Comparison of ENCODE assay signal across 19 mouse cellular contexts in the genomic region with DNA sequence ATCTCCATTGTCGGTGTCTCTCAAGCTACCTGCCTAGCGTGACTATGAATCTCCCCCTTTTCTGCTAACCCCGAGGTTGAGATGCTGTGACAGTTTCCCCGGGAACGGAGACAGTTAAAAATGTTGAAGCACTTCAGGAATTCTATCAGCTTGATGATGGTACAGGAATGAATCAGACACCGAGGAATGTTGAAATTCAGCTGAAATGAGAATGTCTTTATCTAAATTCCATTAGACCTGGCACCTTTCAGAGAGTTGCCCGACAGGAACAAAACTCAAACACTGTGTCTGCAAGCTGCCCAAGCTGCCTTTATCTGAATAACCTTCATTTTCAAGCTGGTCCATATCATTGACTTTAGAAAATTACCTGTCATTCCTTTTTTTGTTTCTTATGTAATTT.
A peak's percentile ranks its signal among the peaks of the same experiment; 100 is the strongest.
DNase-seq lines count a peak whose midpoint lies in the region; ATAC-seq and TF ChIP-seq lines count a peak whose summit lies in the region.
"Had no signal": no experiment of that assay in that cellular context is flagged by ENCODE, and none has a peak within 500 bp of the region (broad histone marks: within the 10 kb centered on the region; RNA-seq: fewer than 3 reads in every experiment).

No protein-coding gene starts in this region.

- H3K9ac ChIP-seq in liver, adult 2 months (ENCODE audit: low read depth, low read length), result peak overlapping the region; percentile 29; the same call in 1 of the 2 replicates
- no peak overlapping the region for H3K9ac ChIP-seq in midbrain, embryonic 14.5 days (replicated peaks; ENCODE audit: low read length)
- no peak overlapping the region for H3K9ac ChIP-seq in liver, postnatal 0 days (replicated peaks)
- H3K9ac ChIP-seq: heart, embryonic 15.5 days; hindbrain, embryonic 13.5 days had no signal

- in situ Hi-C loops in Patski (cut with MboI; ENCODE audit: low pct_unique_long_range_greater_than_20kb), result no loop called here

- peaks cover 5% of the 10 kb centered on the region; the same call in 1 of the 2 replicates for H3K4me1 ChIP-seq in liver, adult 2 months (ENCODE audit: control insufficient read depth, insufficient read depth, low read length)
- H3K4me1 ChIP-seq in midbrain, embryonic 14.5 days (ENCODE audit: control insufficient read depth, insufficient read depth, low read length), result no peaks in the 10 kb centered on the region
- H3K4me1 ChIP-seq in midbrain, embryonic 10.5 days, result no peaks in the 10 kb centered on the region
- no peaks in the 10 kb centered on the region for H3K4me1 ChIP-seq in liver, postnatal 0 days (ENCODE audit: insufficient read depth)
- H3K4me1 ChIP-seq: embryonic facial prominence, embryonic 10.5 days; heart, embryonic 15.5 days had no signal

- no peak for TF ChIP-seq POLR2A in liver, adult 2 months (IDR thresholded peaks at IDR 0.05; ENCODE audit: extremely low read depth, insufficient read depth, low read length)

- TF ChIP-seq EP300 in liver, postnatal 0 days (IDR thresholded peaks at IDR 0.05; ENCODE audit: low read depth), result no peak

- POLR2A ChIA-PET in Patski (lab: Charles Lee), result interaction anchor here (0.6 kb wide), 1 partner anchor 84 kb away, joined by 3 read pairs; no protein-coding TSS in a partner anchor

- no peaks in the 10 kb centered on the region for H3K9me3 ChIP-seq in midbrain, embryonic 14.5 days (ENCODE audit: control insufficient read depth, low read length)
- no peaks in the 10 kb centered on the region for H3K9me3 ChIP-seq in midbrain, embryonic 10.5 days (replicated peaks)
- H3K9me3 ChIP-seq in liver, postnatal 0 days (ENCODE audit: low read length), result no peaks in the 10 kb centered on the region
- H3K9me3 ChIP-seq: embryonic facial prominence, embryonic 10.5 days; heart, embryonic 15.5 days; hindbrain, embryonic 13.5 days had no signal

- TF ChIP-seq CTCF in liver, adult 2 months (IDR thresholded peaks at IDR 0.05; ENCODE audit: low read depth, low read length), result no peak
- TF ChIP-seq CTCF in Patski (IDR thresholded peaks at IDR 0.05), result no peak
- TF ChIP-seq CTCF in liver, postnatal 0 days (IDR thresholded peaks at IDR 0.05; ENCODE audit: low read depth), result no peak

- DNase-seq in liver, adult 2 months (ENCODE audit: extremely low read depth, low read depth, low spot score), result peak; percentile 66
- DNase-seq in liver (no peak), Patski (ENCODE audit: low read depth, low spot score) (no peak)
- DNase-seq in midbrain, embryonic 14.5 days, result peak; percentile 13
- DNase-seq in midbrain, embryonic 10.5 days (ENCODE audit: low spot score), result no peak
- no peak for DNase-seq in liver, postnatal 0 days
- no peak for DNase-seq in urinary bladder, postnatal 10 days (ENCODE audit: low spot score)
- DNase-seq: adrenal gland, postnatal 10 days; cerebellum, adult 18-20 months; cerebellum, adult 9-11 months; cerebellum, postnatal 36 days; gastrocnemius, postnatal 14 days; heart, postnatal 14 days had no signal

- H3K4me2 ChIP-seq in midbrain, embryonic 14.5 days (ENCODE audit: low read length), result no peak overlapping the region
- peak overlapping the region; percentile 1; the same call in 1 of the 2 replicates for H3K4me2 ChIP-seq in liver, postnatal 0 days (ENCODE audit: low read depth, low read length)
- H3K4me2 ChIP-seq: heart, embryonic 11.5 days; heart, embryonic 15.5 days; hindbrain, embryonic 13.5 days had no signal

- H3K36me3 ChIP-seq in liver, adult 2 months (ENCODE audit: control insufficient read depth, insufficient read depth, low read length), result no peaks in the 10 kb centered on the region
- no peaks in the 10 kb centered on the region for H3K36me3 ChIP-seq in midbrain, embryonic 14.5 days (ENCODE audit: control insufficient read depth, insufficient read depth, low read length)
- no peaks in the 10 kb centered on the region for H3K36me3 ChIP-seq in midbrain, embryonic 10.5 days
- H3K36me3 ChIP-seq in liver, postnatal 0 days (replicated peaks; ENCODE audit: insufficient read depth, low read length), result no peaks in the 10 kb centered on the region
- H3K36me3 ChIP-seq: embryonic facial prominence, embryonic 10.5 days; heart, embryonic 15.5 days; hindbrain, embryonic 13.5 days had no signal

- WGBS in liver, adult 2 months, result 43% methylated on average over 7 of the region's 7 CpGs
- WGBS in midbrain, embryonic 14.5 days, result 68% methylated on average over 7 of the region's 7 CpGs
- 83% methylated on average over 7 of the region's 7 CpGs for WGBS in midbrain, embryonic 10.5 days
- WGBS in liver, postnatal 0 days (ENCODE audit: insufficient replicate concordance), result 60% methylated on average over 7 of the region's 7 CpGs

- H3K4me3 ChIP-seq in liver, adult 2 months (ENCODE audit: insufficient read depth, low read depth, low read length), result no peak overlapping the region
- H3K4me3 ChIP-seq in midbrain, embryonic 14.5 days (replicated peaks; ENCODE audit: low read depth, low read length), result no peak overlapping the region
- H3K4me3 ChIP-seq in midbrain, embryonic 10.5 days, result no peak overlapping the region
- H3K4me3 ChIP-seq in liver, postnatal 0 days (ENCODE audit: low read depth, low read length), result no peak overlapping the region
- H3K4me3 ChIP-seq: embryonic facial prominence, embryonic 10.5 days; heart, adult 2 months; heart, embryonic 15.5 days; hindbrain, embryonic 13.5 days had no signal

- CTCF ChIA-PET in Patski (lab: Charles Lee), result interaction anchor here (1.1 to 1.3 kb wide), 3 partner anchors 11 to 81 kb away, joined by 3 to 4 read pairs (median 3); no protein-coding TSS in a partner anchor

- peak overlapping the region; percentile 51 for H3K27ac ChIP-seq in liver, adult 2 months (replicated peaks; ENCODE audit: insufficient read depth, low read depth, low read length)
- H3K27ac ChIP-seq in midbrain, embryonic 14.5 days (replicated peaks; ENCODE audit: low read depth, low read length), result no peak overlapping the region
- no peak overlapping the region for H3K27ac ChIP-seq in midbrain, embryonic 10.5 days (replicated peaks)
- H3K27ac ChIP-seq in liver, postnatal 0 days (ENCODE audit: low read depth), result peak overlapping the region; percentile 91
- H3K27ac ChIP-seq: embryonic facial prominence, embryonic 10.5 days; heart, adult 2 months; heart, embryonic 15.5 days; hindbrain, embryonic 13.5 days; hindbrain, postnatal 0 days had no signal

- H3K79me2 ChIP-seq in liver, adult 2 months (ENCODE audit: control insufficient read depth, insufficient read depth, low read length), result no peaks in the 10 kb centered on the region

- no peak for ATAC-seq in midbrain, embryonic 14.5 days (ENCODE audit: low FRiP score, low TSS enrichment)
- ATAC-seq in Patski, result peak; percentile 60
- ATAC-seq in liver, postnatal 0 days, result no peak

- no peaks in the 10 kb centered on the region for H3K27me3 ChIP-seq in liver, adult 2 months (ENCODE audit: control insufficient read depth, insufficient read depth, low read length)
- H3K27me3 ChIP-seq in midbrain, embryonic 14.5 days (ENCODE audit: control insufficient read depth, insufficient read depth, low read length), result no peaks in the 10 kb centered on the region
- no peaks in the 10 kb centered on the region for H3K27me3 ChIP-seq in midbrain, embryonic 10.5 days (ENCODE audit: low read depth, poor library complexity, severe bottlenecking)
- no peaks in the 10 kb centered on the region for H3K27me3 ChIP-seq in Patski
- no peaks in the 10 kb centered on the region for H3K27me3 ChIP-seq in liver, postnatal 0 days (ENCODE audit: insufficient read depth, low read length)
- H3K27me3 ChIP-seq: heart, embryonic 15.5 days; hindbrain, embryonic 13.5 days had no signal

Comparison
In these comparisons a context has a peak if more than half of its experiments do, and no peak if none do; other contexts are left out.
1. DNase-seq: peak in liver, adult 2 months (single experiment) and midbrain, embryonic 14.5 days (single experiment); none in liver (single experiment), midbrain, embryonic 10.5 days (single experiment), Patski (single experiment), liver, postnatal 0 days (single experiment) and urinary bladder, postnatal 10 days (single experiment).
2. H3K27ac ChIP-seq: peak in liver, adult 2 months (single experiment) and liver, postnatal 0 days (single experiment); none in midbrain, embryonic 14.5 days (single experiment) and midbrain, embryonic 10.5 days (single experiment).